ENCODE assay signal across 7 mouse cellular contexts in genomic region chr4:148159544-148160435, GRCm38 (mm10). TPM values are rescaled to one million over a fixed set of nuclear protein-coding genes. Genes with fewer than 3 reads are reported as not detected.
A peak's percentile ranks its signal among the peaks of the same experiment; 100 is the strongest.
DNase-seq lines count a peak whose midpoint lies in the region; ATAC-seq lines count a peak whose summit lies in the region.

No protein-coding gene starts in this region.

- WGBS in intestine, embryonic 15.5 days = under 1% methylated on average over 46 of the region's 55 CpGs
- WGBS in midbrain, embryonic 10.5 days = under 1% methylated on average over 55 of the region's 55 CpGs

- intact Hi-C loops in left cerebral cortex, postnatal 25 days (cut with DNase I) = loop anchor here (2.0 kb wide), 1 partner anchor 19 kb away; no protein-coding TSS in a partner anchor

- DNase-seq in adrenal gland, adult 18-20 months (ENCODE audit: low spot score in 2 of 2) = peak; percentile 91 to 95
- DNase-seq in embryo, embryonic 11 days = peak; percentile 95
- DNase-seq in gastrocnemius, postnatal 25 days = peak; percentile 87
- peak; percentile 98 to 100 for DNase-seq in left cerebral cortex, postnatal 25 days (ENCODE audit: low spot score in 2 of 2)
- peak; percentile 98 for DNase-seq in midbrain, embryonic 10.5 days (ENCODE audit: low spot score)
- DNase-seq in right cerebral cortex, postnatal 4 days = peak; percentile 94

- no peaks in the 10 kb centered on the region for H3K36me3 ChIP-seq in intestine, embryonic 15.5 days
- peaks cover 38% of the 10 kb centered on the region for H3K36me3 ChIP-seq in midbrain, embryonic 10.5 days

- peaks cover 29% of the 10 kb centered on the region for H3K4me1 ChIP-seq in intestine, embryonic 15.5 days (replicated peaks)
- H3K4me1 ChIP-seq in midbrain, embryonic 10.5 days = peaks cover 55% of the 10 kb centered on the region

- peak overlapping the region; percentile 58 for H3K4me3 ChIP-seq in intestine, embryonic 15.5 days (replicated peaks)
- peak overlapping the region; percentile 83 for H3K4me3 ChIP-seq in midbrain, embryonic 10.5 days

- H3K9ac ChIP-seq in intestine, embryonic 15.5 days = peak overlapping the region; percentile 60

- H3K9me3 ChIP-seq in intestine, embryonic 15.5 days = no peaks in the 10 kb centered on the region
- H3K9me3 ChIP-seq in midbrain, embryonic 10.5 days (replicated peaks) = no peaks in the 10 kb centered on the region

- peak overlapping the region; percentile 44; the same call in 1 of the 2 replicates for H3K27ac ChIP-seq in intestine, embryonic 15.5 days
- H3K27ac ChIP-seq in midbrain, embryonic 10.5 days (replicated peaks) = peak overlapping the region; percentile 93

- peak; percentile 93 for ATAC-seq in intestine, embryonic 15.5 days

- peak overlapping the region; percentile 99 for H3K4me2 ChIP-seq in intestine, embryonic 15.5 days (replicated peaks)

- H3K27me3 ChIP-seq in intestine, embryonic 15.5 days (replicated peaks) = peaks cover 51% of the 10 kb centered on the region
- peaks cover 54% of the 10 kb centered on the region for H3K27me3 ChIP-seq in midbrain, embryonic 10.5 days (ENCODE audit: low read depth, poor library complexity, severe bottlenecking)

RNA-seq across cellular contexts. Expression of gene Fbxo44, which starts 0.5 kb away (rescaled TPM):
- 10 to 100 TPM; 14.1 to 21.4 TPM for total RNA-seq in adrenal gland, adult 18-20 months (2021)
- 1 to 10 TPM; 6.4 to 7.1 TPM for total RNA-seq in gastrocnemius, postnatal 25 days (2021)
- 6.8 and 7.2 TPM in 2 replicates for polyA plus RNA-seq in intestine, embryonic 15.5 days (2015; fragmentation: Nextera tagmentation; extraction: Ambion mirVana)
- 100 to 1,000 TPM; 133 to 134 TPM for total RNA-seq in left cerebral cortex, postnatal 25 days (2021)
- polyA plus RNA-seq in midbrain, embryonic 10.5 days (2016; fragmentation: Nextera tagmentation; extraction: Ambion mirVana) = 39.6 and 58.5 TPM in 2 replicates

RNA-seq across cellular contexts. Expression of gene Fbxo2, which starts 0.6 kb away (rescaled TPM):
- 1 to 10 TPM; 6.7 to 9.9 TPM for total RNA-seq in adrenal gland, adult 18-20 months (2021)
- under 1 TPM in 1 of 2 experiments, not detected in 1; 0.28 TPM for total RNA-seq in gastrocnemius, postnatal 25 days (2021)
- polyA plus RNA-seq in intestine, embryonic 15.5 days (2015; fragmentation: Nextera tagmentation; extraction: Ambion mirVana) = 0.51 and 0.58 TPM in 2 replicates
- 10 to 100 TPM; 86.8 to 87.2 TPM for total RNA-seq in left cerebral cortex, postnatal 25 days (2021)
- polyA plus RNA-seq in midbrain, embryonic 10.5 days (2016; fragmentation: Nextera tagmentation; extraction: Ambion mirVana) = 1.1 and 1.3 TPM in 2 replicates

RNA-seq across cellular contexts. Expression of gene Fbxo6, which starts 7.8 kb away (rescaled TPM):
- 10 to 100 TPM; 38.1 to 46.5 TPM for total RNA-seq in adrenal gland, adult 18-20 months (2021)
- 10 to 100 TPM; 28.8 to 29.8 TPM for total RNA-seq in gastrocnemius, postnatal 25 days (2021)
- 16.0 and 17.9 TPM in 2 replicates for polyA plus RNA-seq in intestine, embryonic 15.5 days (2015; fragmentation: Nextera tagmentation; extraction: Ambion mirVana)
- 10 to 100 TPM; 26.9 to 28.0 TPM for total RNA-seq in left cerebral cortex, postnatal 25 days (2021)
- polyA plus RNA-seq in midbrain, embryonic 10.5 days (2016; fragmentation: Nextera tagmentation; extraction: Ambion mirVana) = 11.4 and 13.0 TPM in 2 replicates

RNA-seq across cellular contexts. Expression of gene Draxin, which starts 29.3 kb away (rescaled TPM):
- total RNA-seq in adrenal gland, adult 18-20 months (2021) = under 1 TPM in 1 of 2 experiments, not detected in 1; 0.07 TPM
- not detected for total RNA-seq in gastrocnemius, postnatal 25 days (2021)
- polyA plus RNA-seq in intestine, embryonic 15.5 days (2015; fragmentation: Nextera tagmentation; extraction: Ambion mirVana) = 0.15 and 0.24 TPM in 2 replicates
- total RNA-seq in left cerebral cortex, postnatal 25 days (2021) = under 1 TPM; 0.28 to 0.37 TPM
- 5.3 and 7.5 TPM in 2 replicates for polyA plus RNA-seq in midbrain, embryonic 10.5 days (2016; fragmentation: Nextera tagmentation; extraction: Ambion mirVana)

RNA-seq across cellular contexts. Expression of gene Mad2l2, which starts 29.6 kb away (rescaled TPM):
- 10 to 100 TPM; 20.2 to 21.6 TPM for total RNA-seq in adrenal gland, adult 18-20 months (2021)
- 10 to 100 TPM; 10.2 to 11.0 TPM for total RNA-seq in gastrocnemius, postnatal 25 days (2021)
- 32.9 and 33.9 TPM in 2 replicates for polyA plus RNA-seq in intestine, embryonic 15.5 days (2015; fragmentation: Nextera tagmentation; extraction: Ambion mirVana)
- total RNA-seq in left cerebral cortex, postnatal 25 days (2021) = 10 to 100 TPM; 11.2 to 14.9 TPM
- polyA plus RNA-seq in midbrain, embryonic 10.5 days (2016; fragmentation: Nextera tagmentation; extraction: Ambion mirVana) = 72.6 and 85.2 TPM in 2 replicates

Comparison
In these comparisons a context has a peak if more than half of its experiments do, and no peak if none do; other contexts are left out.
1. Peak in every context shown above with its lines: DNase-seq, ATAC-seq, H3K4me3 ChIP-seq and H3K27ac ChIP-seq.
2. RNA of gene Fbxo44, which starts 0.5 kb away (total RNA-seq): 133 to 134 TPM in left cerebral cortex, postnatal 25 days; 14.1 to 21.4 TPM in adrenal gland, adult 18-20 months and 6.4 to 7.1 TPM in gastrocnemius, postnatal 25 days; every median in the first group is over 4 times any median in the second.
3. RNA of gene Fbxo2, which starts 0.6 kb away (total RNA-seq): 86.8 to 87.2 TPM in left cerebral cortex, postnatal 25 days; 6.7 to 9.9 TPM in adrenal gland, adult 18-20 months and 0.28 TPM in gastrocnemius, postnatal 25 days; every median in the first group is over 4 times any median in the second.